Mouse (Mus musculus): ENCODE measurements around the gene Mgat5. TPM values are rescaled to one million over a fixed set of nuclear protein-coding genes. Genes with fewer than 3 reads are reported as not detected.

Gene Mgat5
- polyA plus RNA-seq, 1 experiment = 29.3 TPM

DNA sequence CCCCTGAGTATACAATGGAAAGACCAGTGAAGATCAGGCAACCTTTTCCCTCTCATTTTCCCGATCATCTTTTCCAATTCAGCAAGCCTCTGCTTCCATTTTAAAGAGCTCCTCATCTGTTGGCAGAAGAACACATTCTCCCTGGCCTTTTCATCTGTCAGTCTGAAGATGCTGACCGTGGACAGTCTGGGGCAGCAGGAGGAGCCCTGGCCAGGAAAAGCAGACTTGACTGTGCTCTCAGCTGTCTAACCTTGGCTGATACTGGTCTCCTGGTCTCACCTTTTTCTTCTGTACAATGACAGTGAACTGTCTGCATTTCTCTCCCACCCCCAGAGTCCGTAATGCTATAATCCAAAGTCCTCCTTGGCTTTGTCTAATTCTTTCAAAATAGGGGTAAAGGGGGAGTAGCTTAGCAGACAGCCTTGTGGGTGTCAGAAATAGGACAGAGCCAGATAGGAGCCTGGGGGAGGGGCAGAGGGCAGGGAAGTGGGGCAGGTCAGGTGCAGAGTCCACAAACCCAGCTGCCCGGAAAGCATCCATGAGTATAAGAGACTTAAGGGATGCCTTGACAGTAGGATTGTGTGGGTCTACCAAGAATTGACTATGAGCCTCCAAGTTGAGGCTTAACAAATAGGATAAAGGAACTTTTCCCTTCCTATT, 214.2 kb downstream of the Mgat5 start:
- DNase-seq (ENCODE audit: low read depth) = no peak
- TF ChIP-seq POLR2A (IDR thresholded peaks at IDR 0.05; ENCODE audit: borderline replicate concordance, extremely low read depth, insufficient read depth, insufficient read length, poor library complexity, severe bottlenecking) (no peak), CTCF (IDR thresholded peaks at IDR 0.05; ENCODE audit: borderline replicate concordance, extremely low read depth, insufficient read depth, insufficient read length) (no peak)

DNA sequence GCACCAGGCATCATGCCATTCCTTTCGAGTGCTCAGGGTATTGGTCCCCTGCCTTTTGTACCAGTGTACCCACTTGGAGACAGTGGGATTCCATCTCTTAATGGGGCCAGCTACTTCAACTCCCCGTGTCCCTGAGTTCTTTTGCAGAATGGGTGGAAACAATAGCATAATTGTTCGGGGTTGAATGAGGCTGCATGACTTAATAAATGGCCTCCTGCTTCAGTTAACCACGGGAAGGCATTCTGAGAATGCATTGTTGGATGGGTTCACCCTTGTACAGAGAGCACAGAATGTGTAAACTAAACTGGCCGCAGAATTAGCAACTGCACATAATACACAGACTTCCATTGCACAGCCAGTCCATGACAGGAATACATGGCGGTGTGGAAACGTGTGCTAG, 214.8 kb downstream of the Mgat5 start:
- no peak for TF ChIP-seq CTCF (IDR thresholded peaks at IDR 0.05; ENCODE audit: borderline replicate concordance, extremely low read depth, insufficient read depth, insufficient read length)
- TF ChIP-seq POLR2A (IDR thresholded peaks at IDR 0.05; ENCODE audit: borderline replicate concordance, extremely low read depth, insufficient read depth, insufficient read length, poor library complexity, severe bottlenecking) = no peak

DNA sequence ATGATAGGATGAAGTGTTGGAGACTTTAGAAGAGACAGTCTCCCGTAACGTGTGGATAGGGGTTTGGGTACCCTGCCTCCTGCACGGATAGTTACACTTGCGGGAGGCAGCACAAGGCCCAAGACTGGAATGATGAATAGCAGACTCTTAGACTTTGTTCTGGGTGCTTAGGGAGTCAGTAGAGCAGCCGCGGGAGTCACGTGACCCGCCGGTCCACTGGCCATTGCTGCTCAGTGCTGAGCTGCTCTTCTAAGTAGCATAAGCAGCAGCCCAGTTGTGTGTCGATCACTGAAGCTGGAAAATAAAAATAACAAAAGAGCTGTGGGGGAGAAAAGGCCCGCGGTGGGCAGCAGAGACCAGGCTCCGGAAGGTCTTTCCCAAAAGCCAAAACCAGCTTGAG, 215.6 kb downstream of the Mgat5 start:
- DNase-seq (ENCODE audit: low read depth) = peak; percentile 63
- no peak for TF ChIP-seq CTCF (IDR thresholded peaks at IDR 0.05; ENCODE audit: borderline replicate concordance, extremely low read depth, insufficient read depth, insufficient read length)

More for the DNA sequence above, 214.8 kb downstream of the Mgat5 start:
- peak; percentile 44 for DNase-seq (ENCODE audit: low read depth)

DNA sequence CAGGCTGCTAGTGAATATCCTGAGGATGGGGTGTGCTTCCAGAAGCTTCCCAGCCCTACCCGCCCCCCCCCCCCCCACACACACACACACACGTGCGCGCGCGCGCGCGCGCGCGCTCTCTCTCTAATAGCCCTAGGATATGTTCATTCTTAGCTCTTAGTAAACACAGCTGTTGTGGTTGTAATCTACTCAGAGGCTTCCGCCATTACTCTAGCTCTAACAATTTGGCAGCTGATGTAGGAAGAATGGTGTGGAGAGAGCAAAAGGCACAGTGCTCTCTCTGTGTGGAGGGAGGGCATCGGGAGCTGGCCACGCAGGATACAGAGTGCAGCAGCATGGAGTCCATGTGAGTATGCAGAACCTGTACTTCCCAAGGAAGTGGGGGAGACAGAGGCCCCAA, 216.0 kb downstream of the Mgat5 start:
- TF ChIP-seq POLR2A (IDR thresholded peaks at IDR 0.05; ENCODE audit: borderline replicate concordance, extremely low read depth, insufficient read depth, insufficient read length, poor library complexity, severe bottlenecking) (no peak), CTCF (IDR thresholded peaks at IDR 0.05; ENCODE audit: borderline replicate concordance, extremely low read depth, insufficient read depth, insufficient read length) (no peak)
- peak; percentile 71 for DNase-seq (ENCODE audit: low read depth)

DNA sequence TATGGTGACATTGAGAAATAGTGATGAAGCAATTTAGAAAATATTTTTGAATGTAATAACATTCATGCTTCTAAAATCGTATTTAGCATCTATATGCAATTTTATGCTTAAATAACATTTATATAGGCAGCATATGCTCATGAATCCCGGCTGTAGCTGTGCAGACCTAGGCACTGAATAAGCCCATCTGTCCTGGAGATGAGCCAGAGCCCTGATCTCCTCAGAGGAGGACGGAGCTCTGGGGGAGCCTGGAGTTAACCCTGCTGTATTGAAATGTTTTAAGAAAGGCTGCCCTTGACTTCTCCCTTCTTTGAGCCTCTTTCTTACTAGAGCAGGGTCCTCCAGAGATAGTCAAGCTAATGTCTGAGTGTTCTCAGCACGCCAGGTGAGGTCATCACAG, 217.8 kb downstream of the Mgat5 start:
- peak; percentile 81 for DNase-seq (ENCODE audit: low read depth)

DNA sequence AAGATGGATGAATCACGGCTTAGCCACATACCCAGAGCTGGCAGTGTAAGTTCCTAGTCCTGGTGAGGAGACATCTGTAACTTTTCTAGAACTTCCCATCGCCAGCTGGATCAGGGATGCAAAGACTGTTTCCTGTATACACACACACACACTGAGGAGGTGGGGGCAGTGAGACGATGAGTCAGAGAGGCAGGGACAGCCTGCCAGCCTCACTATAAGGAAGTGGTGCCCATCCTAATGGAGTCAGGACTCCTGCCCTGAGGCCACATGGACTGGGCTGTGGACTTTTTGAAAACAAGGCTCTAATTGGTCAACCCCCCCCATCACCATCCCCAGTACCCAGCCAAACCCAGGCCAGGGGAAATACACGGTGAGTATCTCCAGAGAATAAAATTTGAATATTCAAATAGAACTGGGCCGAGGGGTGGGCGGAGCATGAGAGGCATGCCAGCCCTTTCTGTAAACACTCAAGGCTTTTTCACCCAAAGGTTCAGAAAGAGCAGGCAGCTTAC, 220.3 kb downstream of the Mgat5 start:
- peak; percentile 53 for DNase-seq (ENCODE audit: low read depth)
- TF ChIP-seq CTCF (IDR thresholded peaks at IDR 0.05; ENCODE audit: borderline replicate concordance, extremely low read depth, insufficient read depth, insufficient read length) (no peak), POLR2A (IDR thresholded peaks at IDR 0.05; ENCODE audit: borderline replicate concordance, extremely low read depth, insufficient read depth, insufficient read length, poor library complexity, severe bottlenecking) (no peak)

More for the DNA sequence above, 217.8 kb downstream of the Mgat5 start:
- no peak for TF ChIP-seq CTCF (IDR thresholded peaks at IDR 0.05; ENCODE audit: borderline replicate concordance, extremely low read depth, insufficient read depth, insufficient read length)
- no peak for TF ChIP-seq POLR2A (IDR thresholded peaks at IDR 0.05; ENCODE audit: borderline replicate concordance, extremely low read depth, insufficient read depth, insufficient read length, poor library complexity, severe bottlenecking)

DNA sequence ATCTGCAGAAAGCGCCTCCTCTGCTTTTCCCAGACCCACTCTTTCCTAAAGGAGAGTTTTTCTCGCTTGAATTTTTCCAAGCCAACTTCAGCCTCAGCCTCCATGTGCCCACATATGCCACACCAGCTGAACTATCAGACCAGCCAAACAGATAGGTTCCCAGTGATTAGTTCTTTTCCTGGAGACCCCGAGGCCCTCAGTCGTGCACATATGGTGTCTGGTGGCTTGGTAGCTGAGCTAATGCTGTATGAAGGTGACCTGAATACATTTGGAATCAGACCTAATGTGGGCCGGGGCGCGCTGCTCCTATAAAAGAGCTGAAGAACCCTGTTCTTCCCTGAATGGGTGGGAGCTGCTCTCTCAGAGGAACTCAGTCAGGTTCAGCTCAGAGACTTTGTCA, 225.5 kb downstream of the Mgat5 start:
- peak; percentile 50 for DNase-seq (ENCODE audit: low read depth)
- no peak for TF ChIP-seq CTCF (IDR thresholded peaks at IDR 0.05; ENCODE audit: borderline replicate concordance, extremely low read depth, insufficient read depth, insufficient read length)
- no peak for TF ChIP-seq POLR2A (IDR thresholded peaks at IDR 0.05; ENCODE audit: borderline replicate concordance, extremely low read depth, insufficient read depth, insufficient read length, poor library complexity, severe bottlenecking)

DNA sequence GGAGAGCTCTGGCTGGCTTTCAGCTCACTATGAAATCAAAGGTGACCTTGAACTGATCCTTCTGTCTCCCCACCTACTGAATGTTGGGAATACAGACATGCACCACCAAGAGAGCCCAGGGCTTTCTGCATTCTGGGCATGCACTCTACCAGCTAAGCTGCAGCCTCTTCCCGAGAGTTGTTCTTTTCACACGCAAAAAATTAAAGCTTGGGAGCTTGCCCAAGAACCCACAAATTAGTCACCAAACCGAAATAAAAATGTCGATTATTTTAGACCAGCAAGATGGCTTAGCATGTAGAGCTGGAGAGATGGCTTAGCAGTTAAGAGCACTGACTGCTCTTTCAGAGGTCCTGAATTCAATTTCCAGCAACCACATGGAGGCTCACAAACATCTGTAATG, 230.0 kb downstream of the Mgat5 start:
- DNase-seq (ENCODE audit: low read depth) = no peak
- no peak for TF ChIP-seq POLR2A (IDR thresholded peaks at IDR 0.05; ENCODE audit: borderline replicate concordance, extremely low read depth, insufficient read depth, insufficient read length, poor library complexity, severe bottlenecking)

DNA sequence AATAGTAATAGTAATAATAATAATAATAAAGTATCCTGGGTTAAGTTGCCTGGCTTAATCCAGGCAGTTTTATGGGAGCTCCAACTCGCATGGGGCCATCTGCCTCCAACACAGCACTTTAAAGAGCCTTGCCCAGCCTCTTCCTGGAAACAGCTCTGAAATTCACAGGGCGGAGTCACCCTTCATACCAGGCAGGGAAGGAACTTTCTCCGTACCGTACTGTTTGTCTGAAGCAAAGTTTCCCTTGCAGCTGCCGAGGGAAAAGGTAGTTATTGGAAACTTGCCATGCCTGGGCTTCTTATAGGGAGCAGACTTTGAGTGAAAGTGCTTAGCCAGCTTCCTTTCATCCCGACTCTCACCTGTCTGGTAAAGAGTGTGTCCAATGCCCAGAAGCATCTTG, 232.3 kb downstream of the Mgat5 start:
- DNase-seq (ENCODE audit: low read depth) = no peak
- TF ChIP-seq CTCF (IDR thresholded peaks at IDR 0.05; ENCODE audit: borderline replicate concordance, extremely low read depth, insufficient read depth, insufficient read length) = no peak
- TF ChIP-seq POLR2A (IDR thresholded peaks at IDR 0.05; ENCODE audit: borderline replicate concordance, extremely low read depth, insufficient read depth, insufficient read length, poor library complexity, severe bottlenecking) = no peak

DNA sequence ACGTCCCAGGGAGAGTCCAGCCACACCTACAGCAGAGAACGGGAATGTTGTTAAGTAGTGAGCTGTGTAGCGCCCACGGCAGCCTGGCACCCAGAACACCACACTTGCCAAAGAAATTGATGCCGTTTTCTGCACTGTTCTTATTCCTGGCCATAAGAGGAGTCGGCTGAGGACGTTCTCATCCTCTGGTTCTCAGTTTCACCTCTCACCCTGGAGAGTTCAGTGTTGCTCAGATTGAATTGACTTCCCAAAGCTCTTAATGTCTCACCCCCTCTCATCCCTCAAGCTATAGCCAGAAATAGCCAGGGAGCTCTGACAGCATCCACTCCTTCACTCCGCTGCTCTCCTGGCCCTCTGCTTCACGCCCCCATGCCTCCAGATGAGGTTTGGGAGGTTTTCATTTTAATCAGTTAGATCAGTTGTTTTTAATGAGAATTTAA, 234.7 kb downstream of the Mgat5 start:
- TF ChIP-seq POLR2A (IDR thresholded peaks at IDR 0.05; ENCODE audit: borderline replicate concordance, extremely low read depth, insufficient read depth, insufficient read length, poor library complexity, severe bottlenecking) = no peak
- TF ChIP-seq CTCF (IDR thresholded peaks at IDR 0.05; ENCODE audit: borderline replicate concordance, extremely low read depth, insufficient read depth, insufficient read length) = no peak
- no peak for DNase-seq (ENCODE audit: low read depth)

DNA sequence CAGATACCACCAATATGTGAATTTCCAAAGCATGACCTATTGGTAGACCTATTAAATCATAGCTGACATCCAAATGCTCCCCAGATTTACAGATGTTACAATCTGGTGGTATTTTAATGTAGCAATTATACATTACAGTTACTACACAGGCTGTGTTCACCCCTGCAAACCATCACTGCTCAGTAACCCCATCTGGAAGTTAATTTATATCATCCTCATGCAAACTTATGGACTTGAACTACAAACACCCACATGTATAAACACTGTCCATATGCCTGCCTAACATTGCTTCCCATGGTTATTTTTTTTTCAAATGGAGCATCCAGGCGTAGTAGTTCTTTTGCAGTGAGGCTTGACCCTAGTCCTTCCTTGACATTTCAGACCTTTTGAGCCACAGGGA, 236.2 kb downstream of the Mgat5 start:
- no peak for DNase-seq (ENCODE audit: low read depth)
- TF ChIP-seq POLR2A (IDR thresholded peaks at IDR 0.05; ENCODE audit: borderline replicate concordance, extremely low read depth, insufficient read depth, insufficient read length, poor library complexity, severe bottlenecking) = no peak
- no peak for TF ChIP-seq CTCF (IDR thresholded peaks at IDR 0.05; ENCODE audit: borderline replicate concordance, extremely low read depth, insufficient read depth, insufficient read length)

DNA sequence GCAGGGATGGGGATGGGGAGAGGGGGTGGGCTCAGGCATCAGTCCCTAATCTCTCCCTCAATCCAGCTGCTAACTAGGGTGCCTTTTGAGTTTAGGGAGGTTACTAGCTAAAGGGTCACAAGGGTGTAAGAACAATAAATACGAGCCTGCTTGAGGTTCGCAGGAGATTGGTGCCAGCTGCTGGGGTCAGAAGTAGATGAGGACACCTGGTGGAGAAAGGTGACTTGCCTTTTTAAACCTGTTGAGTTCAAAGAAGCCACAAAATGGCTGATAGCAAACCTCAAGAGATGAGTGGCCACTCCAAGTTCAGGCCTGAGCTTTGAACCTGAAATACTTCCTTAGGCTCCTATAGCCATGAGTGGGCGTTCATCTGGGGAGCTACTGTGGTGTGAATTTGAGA, 236.9 kb downstream of the Mgat5 start:
- TF ChIP-seq CTCF (IDR thresholded peaks at IDR 0.05; ENCODE audit: borderline replicate concordance, extremely low read depth, insufficient read depth, insufficient read length) = no peak
- TF ChIP-seq POLR2A (IDR thresholded peaks at IDR 0.05; ENCODE audit: borderline replicate concordance, extremely low read depth, insufficient read depth, insufficient read length, poor library complexity, severe bottlenecking) = no peak
- no peak for DNase-seq (ENCODE audit: low read depth)
